In genomic region chr2:133252131-133252530, GRCm38 (mm10) we compare ENCODE assay signal across 21 mouse cellular contexts.
DNase-seq lines count a peak whose midpoint lies in the region; ATAC-seq lines count a peak whose summit lies in the region.
"Had no signal": no experiment of that assay in that cellular context is flagged by ENCODE, and none has a peak within 500 bp of the region (broad histone marks: within the 10 kb centered on the region; RNA-seq: fewer than 3 reads in every experiment).

No protein-coding gene starts in this region.

- DNase-seq in cerebellum, adult 18-20 months: peak; percentile 6 to 10
- DNase-seq in cerebellum, adult 9-11 months: no peak
- peak; percentile 70 to 77 for DNase-seq in cerebellum, postnatal 10 days
- peak; percentile 21 for DNase-seq in left cerebral cortex, postnatal 4 days
- DNase-seq in left cerebral cortex, postnatal 14 days (ENCODE audit: low spot score in 2 of 2): no peak
- DNase-seq: adrenal gland, postnatal 10 days; adrenal gland, postnatal 36 days; gastrocnemius, postnatal 10 days; gastrocnemius, postnatal 36 days; heart, adult 2 months; heart, postnatal 14 days; heart, postnatal 4 days; kidney, adult 18-20 months; kidney, adult 9 months had no signal

- no peak for ATAC-seq in cerebellum, adult (ENCODE audit: insufficient number of reproducible peaks, low FRiP score, low TSS enrichment)
- ATAC-seq: forebrain, embryonic 13.5 days; forebrain, embryonic 16.5 days; hindbrain, postnatal 0 days; inflammation-experienced regulatory T-cells, adult 6 months; intestine, embryonic 16.5 days; Patski had no signal

- intact Hi-C loops in left cerebral cortex, postnatal 4 days (cut with DNase I): no loop called here
- intact Hi-C loops in left cerebral cortex, postnatal 14 days (cut with DNase I): no loop called here

Comparison
In these comparisons a context has a peak if more than half of its experiments do, and no peak if none do; other contexts are left out.
1. DNase-seq: peak in cerebellum, adult 18-20 months (2 of 2), cerebellum, postnatal 10 days (2 of 2) and left cerebral cortex, postnatal 4 days (single experiment); none in cerebellum, adult 9-11 months (single experiment) and left cerebral cortex, postnatal 14 days (0 of 2).